Mouse (Mus musculus): ENCODE results near the gene Vmn2r112. TPM values are rescaled to one million over a fixed set of nuclear protein-coding genes. Genes with fewer than 3 reads are reported as not detected.
"Not testable (repeated sequence)": the region's sequence is repeated elsewhere in the genome, so short reads cannot be mapped to it uniquely, and the experiment has no call there.

The Vmn2r112 gene
- polyA plus RNA-seq (2015; fragmentation: Nextera tagmentation; extraction: Ambion mirVana), result not detected in 2 replicates

- not testable (repeated sequence) for H3K27me3 ChIP-seq (replicated peaks; ENCODE audit: insufficient read depth, low read length); H3K36me3 ChIP-seq (ENCODE audit: insufficient read depth, low read length); H3K4me3 ChIP-seq (ENCODE audit: low read depth, low read length); ATAC-seq; H3K27ac ChIP-seq (ENCODE audit: low read length); H3K9me3 ChIP-seq (ENCODE audit: low read length); H3K4me1 ChIP-seq (ENCODE audit: insufficient read depth, low read depth, low read length); H3K4me2 ChIP-seq (replicated peaks; ENCODE audit: low read depth, low read length); H3K9ac ChIP-seq (replicated peaks; ENCODE audit: low read depth); DNase-seq (ENCODE audit: low spot score)
These were observed at the start of gene Vmn2r112 for GRCm38 (mm10) chr17:22600651-22601050. TSS of gene Vmn2r112 (plus strand) at chr17:22600951.

- H3K36me3 ChIP-seq (ENCODE audit: insufficient read depth, low read length); H3K4me1 ChIP-seq (ENCODE audit: insufficient read depth, low read depth, low read length); H3K4me2 ChIP-seq (replicated peaks; ENCODE audit: low read depth, low read length); H3K9ac ChIP-seq (replicated peaks; ENCODE audit: low read depth); H3K27me3 ChIP-seq (replicated peaks; ENCODE audit: insufficient read depth, low read length); H3K4me3 ChIP-seq (ENCODE audit: low read depth, low read length); H3K27ac ChIP-seq (ENCODE audit: low read length); H3K9me3 ChIP-seq (ENCODE audit: low read length); DNase-seq (ENCODE audit: low spot score); ATAC-seq: not testable (repeated sequence)
- 38% methylated on average over 1 of the region's 1 CpGs for WGBS
These were observed 27.4 kb upstream of the Vmn2r112 start, which contains the start of gene Vmn2r111 for GRCm38 (mm10) chr17:22573382-22573781. TSS of gene Vmn2r111 (minus strand) at chr17:22573482.

GRCm38 (mm10) chr17:22630646-22631045 is 29.9 kb downstream of the Vmn2r112 start:
- H3K4me1 ChIP-seq (ENCODE audit: insufficient read depth, low read depth, low read length), result no peaks in the 10 kb centered on the region

More at GRCm38 (mm10) chr17:22630646-22631045, 29.9 kb downstream of the Vmn2r112 start:
- Histone ChIP-seq H3K9ac (replicated peaks; ENCODE audit: low read depth) (no peak overlapping the region), H3K27me3 (replicated peaks; ENCODE audit: insufficient read depth, low read length) (no peaks in the 10 kb centered on the region), H3K27ac (ENCODE audit: low read length) (no peak overlapping the region), H3K9me3 (ENCODE audit: low read length) (0 out of 2 replicates have a peak, but pooled peaks cover 4% of the 10 kb centered on the region), H3K36me3 (ENCODE audit: insufficient read depth, low read length) (no peaks in the 10 kb centered on the region), H3K4me2 (replicated peaks; ENCODE audit: low read depth, low read length) (no peak overlapping the region), H3K4me3 (ENCODE audit: low read depth, low read length) (no peak overlapping the region)
- DNase-seq (ENCODE audit: low spot score) (no peak), ATAC-seq (no peak)
- TF ChIP-seq CTCF (IDR thresholded peaks at IDR 0.05) (no peak), EP300 (IDR thresholded peaks at IDR 0.05) (no peak)
- WGBS, result 64% methylated on average over 1 of the region's 1 CpGs

Other genes starting within 250 kb of the Vmn2r112 start
- 8.5 and 9.1 TPM in 2 replicates for gene Zfp944, start 239.6 kb upstream of the Vmn2r112 start, polyA plus RNA-seq (2015; fragmentation: Nextera tagmentation; extraction: Ambion mirVana)
- 7.4 and 8.5 TPM in 2 replicates for gene Zfp758, start 239.5 kb upstream of the Vmn2r112 start, polyA plus RNA-seq (2015; fragmentation: Nextera tagmentation; extraction: Ambion mirVana)
- gene Zfp946, start 176.7 kb upstream of the Vmn2r112 start, polyA plus RNA-seq (2015; fragmentation: Nextera tagmentation; extraction: Ambion mirVana), result 5.7 and 5.9 TPM in 2 replicates
- not detected in 2 replicates for gene Vmn2r111, start 27.5 kb upstream of the Vmn2r112 start, polyA plus RNA-seq (2015; fragmentation: Nextera tagmentation; extraction: Ambion mirVana)